Mouse (Mus musculus): Measurements from ENCODE around the gene Def8. TPM values are rescaled to one million over a fixed set of nuclear protein-coding genes. Genes with fewer than 3 reads are reported as not detected.
"Not testable (repeated sequence)": the region's sequence is repeated elsewhere in the genome, so short reads cannot be mapped to it uniquely, and the experiment has no call there.

Def8 gene
- polyA plus RNA-seq, 1 experiment from 2014 or later, result 18.4 TPM

DNA sequence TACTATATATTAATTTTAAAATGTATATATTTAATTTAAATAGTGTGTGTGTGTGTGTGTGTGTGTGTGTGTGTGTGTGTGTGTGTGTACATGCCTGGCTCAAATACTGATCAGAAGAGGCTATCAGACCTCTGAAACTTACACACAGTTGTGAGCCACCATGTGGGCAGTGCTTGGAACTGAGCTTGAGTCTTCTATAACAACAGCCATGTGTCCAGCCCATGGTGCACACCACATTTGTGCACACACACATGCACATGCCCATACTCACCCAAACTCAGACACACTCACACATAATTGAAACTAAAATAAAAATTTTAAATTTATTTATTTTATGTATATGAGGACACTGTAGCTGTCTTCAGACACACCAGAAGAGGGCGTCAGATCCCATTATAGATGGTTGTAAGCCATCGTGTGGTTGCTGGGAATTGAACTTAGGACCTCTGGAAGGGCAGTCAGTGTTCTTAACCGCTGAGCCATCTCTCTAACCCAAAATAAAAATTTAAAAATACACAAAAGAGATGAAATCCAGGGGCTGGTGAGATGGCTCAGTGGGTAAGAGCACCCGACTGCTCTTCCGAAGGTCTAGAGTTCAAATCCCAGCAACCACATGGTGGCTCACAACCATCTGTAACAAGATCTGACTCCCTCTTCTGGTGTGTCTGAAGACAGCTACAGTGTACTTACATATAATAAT, 8.2 kb upstream of the Def8 start:
- H3K4me3 ChIP-seq; H3K4me2 ChIP-seq; H3K27ac ChIP-seq; ATAC-seq; H3K9me3 ChIP-seq (replicated peaks); H3K36me3 ChIP-seq; H3K9ac ChIP-seq: not testable (repeated sequence)
- 63% methylated on average over 5 of the region's 5 CpGs for WGBS (ENCODE audit: insufficient replicate concordance)
- Histone ChIP-seq H3K4me1 (peaks cover 61% of the 10 kb centered on the region), H3K27me3 (replicated peaks) (peaks cover 42% of the 10 kb centered on the region)

DNA sequence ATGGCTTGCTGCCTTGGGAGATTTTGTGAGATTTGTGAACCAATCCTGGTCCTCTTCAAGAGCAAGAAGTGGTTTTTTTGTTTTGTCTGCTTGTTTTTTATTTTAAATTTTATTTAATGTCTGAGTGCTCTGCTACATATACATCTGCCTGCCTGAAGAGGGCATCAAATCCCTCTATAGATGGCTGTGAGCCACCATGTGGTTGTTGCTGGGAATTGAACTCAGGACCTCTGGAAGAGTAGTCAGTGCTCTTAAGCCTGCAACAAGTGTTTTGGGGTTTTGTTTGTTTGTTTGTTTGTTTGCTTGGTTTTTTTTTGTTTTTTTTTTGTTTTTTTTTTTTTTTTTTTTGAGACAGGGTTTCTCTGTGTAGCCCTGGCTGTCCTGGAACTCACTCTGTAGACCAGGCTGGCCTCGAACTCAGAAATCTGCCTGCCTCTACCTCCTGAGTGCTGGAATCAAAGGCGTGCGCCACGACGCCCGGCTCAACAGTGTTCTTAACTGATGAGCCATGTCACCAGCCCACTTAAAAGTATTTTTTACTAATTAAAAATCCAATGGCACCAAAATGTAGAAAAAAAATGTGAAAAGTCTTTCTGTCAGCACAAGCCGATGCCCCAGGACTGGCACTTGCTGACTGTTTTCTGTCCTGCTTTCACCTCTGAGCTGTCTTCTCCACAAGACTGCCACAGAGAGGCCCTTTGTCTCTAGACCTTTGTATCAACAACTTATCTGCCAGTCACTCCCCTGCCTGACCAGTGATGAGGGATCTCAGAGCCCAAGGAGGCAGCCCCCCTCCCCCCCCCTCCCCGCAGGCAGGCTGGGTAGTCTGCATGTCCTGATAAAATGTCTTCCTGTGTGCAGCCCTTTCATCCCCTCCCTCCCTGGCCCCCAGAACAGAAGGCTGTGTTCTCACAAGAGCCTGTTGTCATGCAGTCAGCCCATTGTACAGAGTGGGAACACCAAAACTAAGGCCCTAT, 7.1 kb upstream of the Def8 start:
- H3K27me3 ChIP-seq (replicated peaks), result peaks cover 38% of the 10 kb centered on the region
- H3K4me1 ChIP-seq, result peaks cover 52% of the 10 kb centered on the region
- 24% methylated on average over 8 of the region's 8 CpGs for WGBS (ENCODE audit: insufficient replicate concordance)
- no peak overlapping the region for H3K4me3 ChIP-seq
- no peaks in the 10 kb centered on the region for H3K9me3 ChIP-seq (replicated peaks)
- H3K4me2 ChIP-seq, result peak overlapping the region; percentile 46
- peak overlapping the region; percentile 35 for H3K9ac ChIP-seq
- H3K36me3 ChIP-seq, result no peaks in the 10 kb centered on the region
- H3K27ac ChIP-seq, result peak overlapping the region; percentile 72
- ATAC-seq, result peak; percentile 86

DNA sequence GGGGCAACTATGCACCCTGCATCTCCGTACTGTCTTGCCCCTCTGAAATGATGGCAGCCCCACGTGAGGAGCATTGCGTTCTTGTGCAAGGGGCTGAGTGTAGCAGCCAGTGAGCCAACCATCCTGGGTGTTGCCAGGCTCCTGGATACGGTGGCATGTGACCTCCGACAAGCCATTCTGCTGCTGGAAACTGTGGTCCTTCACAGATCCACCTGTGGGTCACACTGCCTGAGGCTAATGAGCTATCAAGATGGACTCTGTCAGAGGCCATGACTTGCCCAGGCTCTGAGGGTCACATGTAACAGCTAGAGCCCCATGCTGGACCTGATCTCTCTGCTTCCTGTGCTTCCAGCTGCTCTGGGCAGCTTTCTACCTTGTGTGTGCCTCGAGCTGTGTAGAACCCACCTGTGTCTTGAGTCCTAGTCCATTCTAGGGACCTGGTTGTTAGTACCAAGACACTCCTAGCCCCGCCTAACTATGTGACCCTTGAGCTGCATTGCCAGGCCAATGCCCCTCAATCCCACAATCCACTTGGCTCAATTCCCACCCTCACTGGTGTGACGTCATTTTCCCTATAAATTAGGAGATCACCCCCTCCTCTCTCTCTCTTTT, 6.3 kb upstream of the Def8 start:
- Histone ChIP-seq H3K9me3 (replicated peaks) (no peaks in the 10 kb centered on the region), H3K4me1 (peaks cover 51% of the 10 kb centered on the region), H3K27me3 (replicated peaks) (peaks cover 34% of the 10 kb centered on the region), H3K36me3 (no peaks in the 10 kb centered on the region), H3K4me2 (peak overlapping the region; percentile 46), H3K27ac (peak overlapping the region; percentile 72), H3K4me3 (no peak overlapping the region), H3K9ac (peak overlapping the region; percentile 35)
- WGBS (ENCODE audit: insufficient replicate concordance), result 61% methylated on average over 8 of the region's 8 CpGs
- ATAC-seq, result peak; percentile 28

- Histone ChIP-seq H3K4me3 (no peak overlapping the region), H3K9ac (no peak overlapping the region), H3K36me3 (no peaks in the 10 kb centered on the region), H3K4me2 (no peak overlapping the region), H3K9me3 (replicated peaks) (no peaks in the 10 kb centered on the region), H3K27ac (no peak overlapping the region), H3K27me3 (replicated peaks) (peaks cover 12% of the 10 kb centered on the region), H3K4me1 (peaks cover 33% of the 10 kb centered on the region)
- 49% methylated on average over 4 of the region's 4 CpGs for WGBS (ENCODE audit: insufficient replicate concordance)
- no peak for ATAC-seq
These were observed 3.6 kb upstream of the Def8 start for GRCm38 (mm10) chr8:123419711-123420110.

GRCm38 (mm10) chr8:123420525-123421281, 2.6 kb upstream of the Def8 start:
- H3K27me3 ChIP-seq (replicated peaks), result peaks cover 12% of the 10 kb centered on the region
- H3K9ac ChIP-seq, result no peak overlapping the region
- 86% methylated on average over 34 of the region's 34 CpGs for WGBS (ENCODE audit: insufficient replicate concordance)
- no peaks in the 10 kb centered on the region for H3K36me3 ChIP-seq
- peaks cover 32% of the 10 kb centered on the region for H3K4me1 ChIP-seq
- no peak overlapping the region for H3K27ac ChIP-seq
- H3K4me2 ChIP-seq, result no peak overlapping the region
- H3K9me3 ChIP-seq (replicated peaks), result no peaks in the 10 kb centered on the region
- ATAC-seq, result no peak
- H3K4me3 ChIP-seq, result no peak overlapping the region

- H3K4me3 ChIP-seq, result no peak overlapping the region
- 80% methylated on average over 19 of the region's 19 CpGs for WGBS (ENCODE audit: insufficient replicate concordance)
- H3K27ac ChIP-seq, result no peak overlapping the region
- peaks cover 28% of the 10 kb centered on the region for H3K4me1 ChIP-seq
- H3K4me2 ChIP-seq, result no peak overlapping the region
- peaks cover 12% of the 10 kb centered on the region for H3K27me3 ChIP-seq (replicated peaks)
- H3K36me3 ChIP-seq, result no peaks in the 10 kb centered on the region
- H3K9ac ChIP-seq, result no peak overlapping the region
- ATAC-seq, result no peak
- H3K9me3 ChIP-seq (replicated peaks), result peaks cover 2% of the 10 kb centered on the region; the same call in 1 of the 2 replicates
These were observed 2.0 kb upstream of the Def8 start for GRCm38 (mm10) chr8:123421325-123421724.

GRCm38 (mm10) chr8:123422056-123422780, 1.1 kb upstream of the Def8 start:
- Histone ChIP-seq H3K9ac (no peak overlapping the region), H3K4me1 (peaks cover 19% of the 10 kb centered on the region), H3K4me2 (peak overlapping the region; percentile 70), H3K9me3 (replicated peaks) (peaks cover 11% of the 10 kb centered on the region), H3K27me3 (replicated peaks) (peaks cover 12% of the 10 kb centered on the region), H3K27ac (no peak overlapping the region), H3K4me3 (peak overlapping the region; percentile 40), H3K36me3 (no peaks in the 10 kb centered on the region)
- peak; percentile 65; the same call in 1 of the 2 replicates for ATAC-seq
- WGBS (ENCODE audit: insufficient replicate concordance), result 4% methylated on average over 17 of the region's 17 CpGs

DNA sequence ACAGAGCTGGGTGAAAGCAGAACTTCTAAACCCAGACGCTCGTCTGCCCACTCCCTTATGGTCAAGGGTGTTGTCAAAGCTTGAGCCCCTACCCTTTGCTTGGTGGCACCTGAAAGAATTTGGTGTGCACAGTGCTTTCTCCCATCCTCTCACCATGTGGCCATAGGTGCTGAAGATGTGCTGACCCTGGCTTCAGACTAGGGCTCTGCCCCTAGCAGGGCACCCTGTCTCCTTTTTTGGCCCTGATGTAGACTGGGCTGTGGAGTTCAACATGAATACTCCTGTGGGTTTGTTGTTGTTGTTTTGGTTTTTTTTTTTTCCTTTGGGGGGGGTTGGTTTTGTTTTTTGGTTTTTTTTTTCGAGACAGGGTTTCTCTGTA, 557 bp upstream of the Def8 start:
- Histone ChIP-seq H3K4me2 (peak overlapping the region; percentile 70), H3K4me3 (peak overlapping the region; percentile 40; the same call in 1 of the 2 replicates), H3K9ac (no peak overlapping the region), H3K27ac (no peak overlapping the region), H3K27me3 (replicated peaks) (peaks cover 12% of the 10 kb centered on the region), H3K36me3 (0 out of 2 replicates have a peak, but pooled peaks cover under 1% of the 10 kb centered on the region), H3K4me1 (peaks cover 16% of the 10 kb centered on the region), H3K9me3 (replicated peaks) (peaks cover 16% of the 10 kb centered on the region)
- no peak for ATAC-seq
- 3% methylated on average over 3 of the region's 3 CpGs for WGBS (ENCODE audit: insufficient replicate concordance)

GRCm38 (mm10) chr8:123426511-123427509, 3.5 kb downstream of the Def8 start:
- Histone ChIP-seq H3K4me2 (no peak overlapping the region), H3K36me3 (peaks cover 6% of the 10 kb centered on the region; the same call in 1 of the 2 replicates), H3K4me3 (no peak overlapping the region), H3K4me1 (peaks cover 6% of the 10 kb centered on the region; the same call in 1 of the 2 replicates), H3K9me3 (replicated peaks) (peaks cover 52% of the 10 kb centered on the region), H3K27ac (no peak overlapping the region), H3K27me3 (replicated peaks) (no peaks in the 10 kb centered on the region), H3K9ac (no peak overlapping the region)
- WGBS (ENCODE audit: insufficient replicate concordance), result 88% methylated on average over 27 of the region's 27 CpGs
- ATAC-seq, result no peak

- peaks cover 62% of the 10 kb centered on the region for H3K9me3 ChIP-seq (replicated peaks)
- H3K9ac ChIP-seq, result no peak overlapping the region
- H3K4me1 ChIP-seq, result no peaks in the 10 kb centered on the region
- H3K36me3 ChIP-seq, result peaks cover 6% of the 10 kb centered on the region; the same call in 1 of the 2 replicates
- no peak overlapping the region for H3K4me2 ChIP-seq
- no peak overlapping the region for H3K27ac ChIP-seq
- 90% methylated on average over 24 of the region's 24 CpGs for WGBS (ENCODE audit: insufficient replicate concordance)
- H3K27me3 ChIP-seq (replicated peaks), result no peaks in the 10 kb centered on the region
- no peak for ATAC-seq
- no peak overlapping the region for H3K4me3 ChIP-seq
These were observed 4.4 kb downstream of the Def8 start for GRCm38 (mm10) chr8:123427639-123428275.
